Mouse (Mus musculus): ENCODE measurements at regions not wholly inside any gene's neighbourhood (a gene's known extent, or its start where the extent isn't known, plus 50 kb on each side); places are given as distances from the start of the nearest gene placed in this dataset.

DNA sequence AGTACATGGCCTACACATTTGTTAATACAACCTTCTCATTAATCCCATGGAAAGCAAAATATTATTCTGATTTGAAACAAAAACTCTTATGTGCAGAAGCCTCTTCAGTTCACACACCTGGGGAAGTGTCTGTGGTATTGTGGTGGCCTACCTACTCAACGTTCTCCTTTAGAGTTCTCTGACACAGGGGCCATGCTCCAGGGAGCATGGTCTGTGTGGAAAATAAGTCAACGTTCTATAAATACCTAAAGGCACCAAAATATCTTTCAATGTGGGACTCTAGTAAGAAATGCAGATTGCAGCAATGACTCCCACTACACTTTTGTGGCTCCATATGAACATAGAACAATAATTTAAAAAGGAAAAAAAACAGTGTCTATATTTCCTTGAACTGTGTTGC is 489.0 kb upstream of the A1bg start:
- no peak for DNase-seq (ENCODE audit: low read depth, low spot score)

DNA sequence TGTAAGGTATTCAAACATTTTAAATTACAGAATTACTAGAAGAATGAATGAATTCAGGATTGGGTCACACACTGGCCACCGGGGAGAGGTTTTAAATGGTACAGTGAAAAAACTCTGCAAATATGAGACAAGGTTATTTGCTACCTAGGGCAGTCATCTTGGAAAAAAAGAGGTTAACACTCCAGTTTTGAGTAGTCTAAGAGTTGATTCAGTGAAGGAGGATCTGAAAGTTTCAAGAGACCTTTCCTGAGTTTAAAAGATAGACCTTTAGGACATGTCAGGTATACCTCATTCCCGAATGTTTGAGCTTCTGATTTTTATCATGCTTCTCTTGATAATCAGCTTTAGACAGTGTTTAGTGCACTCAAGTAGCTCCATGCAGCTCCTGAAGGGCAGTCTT is 488.0 kb upstream of the A1bg start:
- DNase-seq (ENCODE audit: low read depth, low spot score) = no peak

DNA sequence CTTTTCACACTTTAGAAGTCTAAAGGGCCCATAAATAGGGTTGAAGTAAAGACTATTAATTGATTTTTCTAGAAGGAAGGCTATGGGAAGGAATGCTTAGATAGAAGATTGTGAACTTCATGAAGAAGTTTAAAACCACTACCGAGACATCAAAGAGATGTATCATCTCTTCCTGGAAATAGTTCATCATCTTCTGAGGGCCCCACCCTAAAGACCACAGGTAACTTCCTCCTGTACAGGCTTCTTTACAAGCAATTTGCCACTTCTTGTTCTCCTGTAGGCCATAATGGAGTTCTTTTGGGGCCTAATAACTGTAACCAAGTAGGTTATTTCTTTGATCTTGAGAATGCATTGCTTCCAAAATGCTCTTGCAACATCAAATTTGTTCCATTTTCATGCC is 485.8 kb upstream of the A1bg start:
- DNase-seq (ENCODE audit: low read depth, low spot score) = no peak

DNA sequence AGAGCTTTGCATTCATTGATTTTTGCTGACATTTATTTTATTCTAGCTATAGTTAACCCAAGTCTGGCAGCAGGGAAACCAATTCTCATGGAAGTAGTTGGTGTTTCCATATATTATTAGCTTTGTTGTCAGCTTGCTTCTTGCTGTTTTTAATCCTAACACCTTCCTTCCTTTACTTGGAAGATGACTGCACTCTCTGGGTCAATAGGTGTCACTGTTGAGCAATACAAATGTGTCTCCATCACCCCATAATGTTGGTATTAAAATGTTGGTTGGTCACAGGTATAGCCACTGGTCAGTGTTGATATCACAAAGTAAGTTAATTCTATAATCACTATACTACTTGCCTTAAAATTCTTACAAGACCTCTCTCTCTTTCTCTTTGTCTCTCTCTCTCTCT is 477.9 kb upstream of the A1bg start:
- DNase-seq (ENCODE audit: low read depth, low spot score) = no peak

DNA sequence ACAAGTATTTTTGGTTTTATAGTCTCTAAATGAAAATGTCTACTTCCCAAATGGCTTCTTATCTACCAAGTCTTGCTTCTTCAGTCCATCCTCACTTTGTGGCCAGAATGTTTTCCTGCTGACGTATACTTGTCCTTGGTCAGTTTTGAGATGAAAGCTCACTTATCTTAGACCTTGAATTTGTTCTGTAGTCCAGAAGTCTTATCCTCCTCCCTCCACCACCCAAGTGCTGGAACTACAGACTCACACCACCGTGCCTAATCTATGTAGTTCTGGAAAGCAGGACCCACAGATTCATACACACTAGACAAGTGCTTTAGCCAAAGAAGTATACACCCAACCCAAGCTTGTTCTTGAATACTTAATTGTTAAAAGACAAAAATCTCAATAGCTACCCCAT is 477.2 kb upstream of the A1bg start:
- DNase-seq (ENCODE audit: low read depth, low spot score) = no peak

DNA sequence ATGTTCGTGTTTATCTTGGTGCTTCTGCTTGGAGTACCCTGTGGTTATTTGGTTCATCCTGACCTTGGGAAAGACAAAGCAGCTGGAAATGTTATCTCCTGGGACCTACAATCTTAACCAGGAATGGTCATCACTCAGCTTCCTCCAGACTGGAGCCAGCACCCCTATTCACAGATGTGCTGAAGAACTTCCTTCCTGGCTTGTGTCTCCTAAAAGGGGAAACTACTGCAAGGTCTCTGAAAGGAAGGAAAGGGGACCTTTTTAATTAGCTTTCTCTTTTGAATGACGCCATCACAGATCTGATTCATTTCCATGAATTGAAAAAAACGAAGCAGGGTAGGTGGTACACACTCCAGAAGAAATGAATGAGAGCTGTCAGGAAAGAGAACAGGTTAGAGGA is 476.0 kb upstream of the A1bg start:
- DNase-seq (ENCODE audit: low read depth, low spot score) = no peak

DNA sequence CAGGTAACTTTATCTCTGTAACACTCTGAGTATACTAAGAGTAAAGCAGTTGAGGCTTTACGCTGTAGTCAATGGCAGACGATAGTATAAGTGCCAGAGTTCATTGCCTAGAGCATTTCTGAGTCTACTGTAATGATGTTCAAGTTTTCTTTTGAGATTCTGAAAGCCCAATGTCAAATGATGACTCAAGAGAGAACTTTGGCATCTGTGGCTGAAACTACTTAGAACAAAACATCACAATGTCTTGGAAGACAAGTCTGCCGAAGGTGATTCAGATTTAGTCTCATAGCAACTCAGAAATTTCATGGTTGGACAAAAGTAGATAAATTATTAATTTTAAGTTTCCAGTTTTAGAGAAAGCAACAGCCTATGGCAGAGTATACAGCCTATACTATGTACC is 474.2 kb upstream of the A1bg start:
- DNase-seq (ENCODE audit: low read depth, low spot score) = no peak

DNA sequence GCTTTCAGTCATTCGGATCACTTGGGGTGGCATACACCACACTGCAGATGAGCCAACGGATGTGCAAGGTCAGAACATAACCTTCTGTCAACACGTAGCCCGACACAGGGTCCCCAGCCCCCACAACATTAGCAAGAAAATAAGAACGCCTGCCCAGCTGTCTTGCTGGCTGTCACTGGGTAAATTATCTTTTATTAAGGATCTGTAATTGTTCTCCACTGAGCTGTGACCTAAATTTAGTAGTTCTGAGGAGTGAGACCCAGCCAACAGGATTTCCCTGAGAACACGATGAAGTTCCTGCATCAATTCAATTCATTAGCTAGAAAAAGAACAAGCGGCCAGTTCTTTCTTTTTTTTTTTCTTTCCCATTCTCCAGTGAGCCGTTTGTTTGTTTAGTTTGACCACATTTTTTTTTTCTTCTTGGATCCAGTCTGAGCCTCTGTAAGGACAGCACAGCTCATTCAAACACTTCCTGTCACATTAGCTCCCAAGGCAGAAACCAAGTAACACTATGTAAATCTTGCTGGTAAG is 472.5 kb upstream of the A1bg start:
- DNase-seq (ENCODE audit: low read depth, low spot score) = peak; percentile 11

DNA sequence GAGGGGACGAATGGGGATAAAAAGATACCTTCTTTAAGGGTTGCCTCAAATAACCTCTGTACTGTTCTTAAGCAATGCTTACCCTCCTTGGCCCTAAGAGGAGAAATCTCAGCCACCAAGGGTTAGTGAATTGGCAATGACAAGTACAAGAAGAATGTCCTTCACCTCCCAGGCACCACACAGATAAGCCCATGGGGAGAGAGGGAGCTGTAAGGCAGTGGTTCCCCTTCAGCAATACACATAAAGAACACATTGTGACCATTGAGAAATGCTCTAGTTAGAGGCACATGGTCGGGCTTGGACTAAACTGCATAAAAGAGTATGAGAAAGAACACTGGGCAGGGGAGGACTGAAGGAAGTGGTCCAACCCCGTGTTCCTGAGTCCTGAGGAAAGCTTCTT is 457.9 kb upstream of the A1bg start:
- DNase-seq (ENCODE audit: low read depth, low spot score) = no peak

DNA sequence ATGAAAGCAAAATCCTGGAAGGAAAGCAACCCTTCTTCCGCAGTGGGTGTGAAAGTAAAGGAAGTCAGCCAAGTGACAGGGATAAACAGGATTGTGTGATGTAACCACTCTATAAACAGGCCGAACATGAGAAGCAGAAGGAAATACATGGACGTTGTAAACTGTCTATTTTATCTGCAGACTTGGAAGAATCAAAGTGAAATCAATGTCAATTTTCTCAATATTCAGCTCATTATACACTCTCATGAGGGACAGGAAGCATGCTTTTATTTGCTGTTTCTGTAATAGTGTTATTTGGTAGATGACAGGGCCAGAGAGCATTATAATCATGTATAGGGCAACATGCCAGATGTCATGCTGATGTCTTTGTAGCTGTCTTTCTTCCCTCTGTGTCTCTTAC is 443.5 kb upstream of the A1bg start:
- DNase-seq (ENCODE audit: low read depth, low spot score) = no peak

DNA sequence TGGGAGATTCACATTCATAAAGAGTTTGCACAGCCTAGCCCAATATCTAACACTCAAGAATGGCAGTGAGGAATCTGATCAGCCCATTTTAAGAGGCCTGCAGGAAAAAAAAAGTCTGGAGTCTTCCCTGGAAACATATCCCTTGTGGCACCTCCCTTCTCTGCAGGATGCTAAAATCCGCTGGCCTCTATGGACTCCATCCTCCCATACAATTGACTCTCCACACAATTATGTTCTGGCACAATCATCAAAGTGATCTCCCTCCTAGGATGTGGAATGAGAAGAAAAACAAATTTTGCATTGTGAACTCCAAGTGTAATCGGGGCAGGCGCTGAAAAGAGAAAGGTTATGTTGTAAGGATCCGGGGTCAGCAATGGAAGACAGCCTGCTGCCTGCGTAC is 442.7 kb upstream of the A1bg start:
- no peak for DNase-seq (ENCODE audit: low read depth, low spot score)

DNA sequence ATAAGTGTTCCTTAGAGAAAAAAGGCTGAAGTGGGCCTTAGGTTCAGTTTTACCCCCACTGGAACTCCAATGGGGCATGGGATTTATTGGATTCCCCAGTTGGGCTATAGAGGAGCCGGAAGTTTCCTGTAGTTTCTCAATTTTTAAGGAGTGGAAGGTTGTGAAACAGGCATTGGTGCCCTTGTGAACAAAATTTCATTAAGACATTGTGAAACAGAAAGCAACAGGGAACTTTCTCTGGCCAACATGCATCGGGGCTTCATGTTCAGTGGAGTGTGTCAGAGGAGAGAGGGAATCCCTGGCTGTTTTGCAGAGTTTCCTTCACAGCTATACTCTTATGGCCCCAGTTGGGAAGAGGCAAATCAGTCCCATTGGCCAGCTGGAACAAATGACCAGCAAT is 441.6 kb upstream of the A1bg start:
- no peak for DNase-seq (ENCODE audit: low read depth, low spot score)

DNA sequence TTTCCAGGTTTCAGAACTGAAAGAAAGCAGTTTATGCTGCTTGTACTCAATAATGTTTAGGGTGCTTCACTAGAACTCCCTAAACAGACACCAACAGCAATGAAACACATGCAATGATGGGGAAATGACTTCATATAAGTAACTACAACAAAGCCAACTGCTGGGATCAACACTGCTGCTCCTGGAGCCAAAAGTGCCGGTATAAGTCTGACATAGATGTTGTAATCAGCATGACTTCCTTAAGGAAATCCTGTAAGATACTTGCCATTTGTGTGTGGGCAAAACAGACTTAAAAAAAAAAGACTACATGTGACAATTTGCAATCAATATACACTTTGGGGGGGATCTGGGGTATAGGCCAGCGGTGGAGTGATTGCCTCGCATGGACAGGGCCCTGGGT is 438.4 kb upstream of the A1bg start:
- DNase-seq (ENCODE audit: low read depth, low spot score) = no peak

DNA sequence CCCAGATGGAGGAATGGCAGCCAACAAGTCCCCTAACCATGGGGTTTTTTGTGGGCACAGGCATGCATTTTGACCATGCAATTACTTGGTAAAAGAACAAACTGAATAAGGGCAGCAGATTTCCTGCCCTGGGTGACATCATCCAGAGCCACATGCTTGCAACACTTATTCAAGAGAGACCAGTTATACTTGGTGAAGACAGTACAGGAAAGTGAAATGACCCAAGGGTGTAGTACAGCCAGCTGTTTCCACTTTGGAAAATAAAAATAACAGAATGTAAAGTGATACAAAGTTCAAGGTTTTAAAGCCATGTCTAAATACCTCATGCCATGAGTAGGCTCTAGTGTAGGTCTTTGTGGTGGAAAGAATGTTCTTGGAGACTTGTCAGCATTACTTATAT is 432.5 kb upstream of the A1bg start:
- DNase-seq (ENCODE audit: low read depth, low spot score) = no peak

DNA sequence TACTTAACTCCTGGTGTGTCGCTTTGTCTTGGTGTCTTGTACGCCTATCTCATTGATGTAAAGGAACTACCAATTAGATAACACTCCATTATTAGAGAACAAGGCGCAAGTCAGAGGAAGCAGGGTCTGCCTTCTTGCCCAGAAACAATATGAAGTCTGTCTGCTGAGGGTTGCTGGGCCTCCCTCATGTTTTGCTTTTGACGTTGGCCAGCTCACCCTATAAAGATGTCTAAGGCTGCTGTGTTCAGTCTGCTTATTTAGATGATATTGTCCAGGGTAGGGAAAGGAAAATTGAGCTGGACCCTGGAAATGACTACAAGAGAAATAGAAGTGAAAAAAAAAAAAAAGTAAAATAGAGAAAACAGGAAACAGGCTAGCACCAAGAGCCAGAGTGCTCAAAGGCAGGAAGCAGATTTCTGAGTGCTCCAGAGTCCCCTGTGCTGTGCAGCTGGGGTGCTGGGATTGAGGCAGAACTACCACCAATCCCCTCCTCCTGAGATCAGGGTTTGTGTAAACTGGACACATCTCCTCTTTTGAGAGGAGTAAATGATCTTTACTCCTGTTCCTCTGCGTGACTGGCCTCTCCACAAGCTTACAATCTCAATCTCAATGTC is 429.0 kb upstream of the A1bg start:
- DNase-seq (ENCODE audit: low read depth, low spot score) = peak; percentile 48

DNA sequence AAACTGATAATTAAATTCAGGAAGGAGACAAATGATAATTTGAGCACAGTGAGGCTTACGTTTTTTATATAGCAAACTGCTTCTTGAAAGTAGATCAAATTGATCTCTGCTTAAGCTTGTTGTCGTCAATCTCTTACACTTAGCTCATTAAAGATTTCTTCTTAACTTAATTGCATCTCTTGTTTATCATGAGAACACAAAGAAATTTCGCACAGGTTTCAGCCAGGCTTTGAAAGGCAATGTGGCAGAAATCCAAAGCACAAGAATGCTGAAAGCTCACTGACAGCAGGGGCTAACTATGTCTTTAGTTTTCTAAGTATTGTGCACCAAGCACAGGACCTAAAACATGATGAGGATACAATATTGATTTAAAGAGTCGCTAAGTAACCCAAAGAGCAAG is 422.3 kb upstream of the A1bg start:
- no peak for DNase-seq (ENCODE audit: low read depth, low spot score)

DNA sequence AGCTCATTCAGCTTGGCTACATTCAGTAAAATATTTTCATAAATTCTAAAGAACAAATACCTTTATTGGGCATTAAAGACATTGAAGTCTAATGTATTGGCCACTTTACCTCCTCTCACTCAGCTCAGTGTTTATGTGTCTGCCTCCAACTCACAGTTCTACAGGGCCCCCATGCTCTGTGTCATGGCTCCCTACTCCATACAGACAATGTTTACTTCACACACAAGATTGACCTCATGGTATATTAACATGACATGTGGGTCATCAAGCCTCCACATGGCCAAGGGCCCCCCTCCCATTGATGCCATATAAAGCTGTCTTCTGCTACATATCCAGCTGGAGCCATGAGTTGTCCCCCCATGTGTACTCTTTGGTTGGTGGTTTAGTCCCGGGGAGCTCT is 419.8 kb upstream of the A1bg start:
- no peak for DNase-seq (ENCODE audit: low read depth, low spot score)

DNA sequence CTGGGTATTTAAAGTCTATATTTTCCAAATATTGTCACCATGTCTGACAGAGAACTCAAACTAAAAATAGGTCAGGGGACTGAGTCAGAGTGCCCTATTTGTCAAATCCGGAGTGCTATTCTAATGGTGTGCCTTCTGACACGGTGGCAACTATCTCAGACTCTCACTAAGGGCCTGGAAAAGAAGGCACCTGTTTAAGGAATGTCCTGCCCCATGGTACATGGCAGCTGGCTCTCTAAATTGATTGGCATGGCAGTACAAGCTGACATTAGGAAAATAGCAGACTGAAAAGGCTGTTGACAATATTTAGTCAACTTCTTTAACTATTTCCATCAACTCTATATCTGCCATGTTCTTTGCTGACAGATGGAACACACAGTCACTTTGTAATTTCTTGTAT is 405.1 kb upstream of the A1bg start:
- DNase-seq (ENCODE audit: low read depth, low spot score) = no peak

DNA sequence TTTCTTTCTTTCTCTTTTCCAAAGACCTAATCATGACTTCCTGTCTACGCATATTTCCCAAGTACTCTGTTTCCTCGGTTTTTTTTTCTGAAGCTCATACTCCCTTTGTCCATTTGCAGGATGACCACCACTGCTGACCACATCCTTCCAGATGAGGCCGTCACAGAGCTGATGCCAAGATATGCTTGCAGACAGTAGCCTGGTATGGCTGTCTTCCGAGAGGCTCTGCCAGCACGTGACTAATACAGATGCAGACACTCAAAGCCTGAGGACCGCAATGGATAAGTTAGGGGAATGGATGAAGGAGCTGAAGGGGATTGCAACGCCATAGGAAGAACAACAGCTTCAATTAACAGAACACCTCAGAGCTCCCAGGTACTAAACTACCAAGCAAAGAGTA is 399.4 kb upstream of the A1bg start:
- DNase-seq (ENCODE audit: low read depth, low spot score) = no peak

DNA sequence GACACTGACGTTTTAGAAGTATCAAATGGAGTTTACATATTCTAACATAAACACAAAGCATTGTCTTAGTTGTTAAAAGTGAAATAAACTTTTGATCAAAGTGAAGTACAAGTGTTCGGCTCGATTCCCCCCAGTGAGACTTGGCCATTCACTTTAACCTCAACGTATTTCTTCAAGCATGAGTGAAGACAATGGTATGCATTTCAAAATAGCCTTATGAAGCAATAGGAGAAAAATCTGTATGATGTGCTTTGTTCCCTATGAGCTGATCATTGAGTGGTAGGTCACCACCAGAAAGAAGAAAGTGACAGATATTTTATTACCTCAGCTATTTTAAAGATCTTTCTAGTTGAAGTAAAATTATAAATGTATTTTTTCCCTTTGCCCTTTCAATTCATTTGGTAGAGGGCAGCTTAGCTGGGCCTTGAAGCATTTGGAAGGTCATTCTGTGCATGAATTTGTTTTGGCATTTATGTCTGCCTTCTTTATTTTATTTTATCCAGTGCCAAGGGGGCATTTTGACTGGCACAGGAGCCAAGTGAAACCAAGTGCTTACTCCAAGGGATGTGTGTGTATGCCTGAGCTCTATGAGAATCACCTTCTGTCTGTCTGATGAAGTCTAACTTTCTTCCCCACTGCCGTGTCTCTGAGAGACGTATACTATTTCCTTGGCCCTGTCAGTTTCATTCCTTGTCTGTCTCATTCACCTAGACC is 386.8 kb upstream of the A1bg start:
- DNase-seq (ENCODE audit: low read depth, low spot score) = no peak

DNA sequence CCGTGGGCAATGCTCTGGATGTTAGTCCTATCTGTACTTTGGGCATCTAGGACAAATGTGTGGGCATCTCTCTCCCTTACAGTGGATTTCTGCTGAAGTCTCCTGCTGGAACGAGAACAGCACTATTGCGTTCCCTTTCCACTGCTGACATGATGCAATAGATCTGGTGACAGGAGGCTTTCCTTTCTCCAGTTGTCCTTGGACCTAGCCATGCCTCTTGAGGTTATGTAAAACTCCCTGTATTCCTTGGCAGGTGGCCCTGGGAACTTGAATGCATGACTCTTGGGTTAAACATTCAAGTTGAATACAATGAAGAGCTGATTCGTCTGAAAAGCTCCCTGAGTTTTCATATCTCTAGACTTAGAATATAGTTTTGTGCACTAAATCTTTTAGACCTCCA is 386.1 kb upstream of the A1bg start:
- DNase-seq (ENCODE audit: low read depth, low spot score) = no peak

DNA sequence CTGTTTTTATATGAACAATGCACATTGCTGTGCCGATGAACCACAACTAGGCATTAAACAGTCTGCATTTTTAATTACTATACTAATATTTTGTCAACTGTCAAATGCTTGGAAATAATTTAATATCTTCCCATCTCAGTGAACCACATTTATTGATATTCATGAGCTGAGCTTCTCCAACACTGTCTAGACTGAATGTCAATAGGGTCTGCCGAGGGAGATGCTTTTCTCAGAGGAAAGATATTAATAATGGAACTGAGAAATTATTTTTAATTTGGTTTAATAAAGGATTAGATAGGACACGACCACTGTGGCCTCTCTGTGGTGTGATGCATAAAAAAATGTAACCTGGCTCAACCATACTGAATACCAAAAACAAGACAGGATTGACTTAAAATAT is 381.7 kb upstream of the A1bg start:
- DNase-seq (ENCODE audit: low read depth, low spot score) = no peak

DNA sequence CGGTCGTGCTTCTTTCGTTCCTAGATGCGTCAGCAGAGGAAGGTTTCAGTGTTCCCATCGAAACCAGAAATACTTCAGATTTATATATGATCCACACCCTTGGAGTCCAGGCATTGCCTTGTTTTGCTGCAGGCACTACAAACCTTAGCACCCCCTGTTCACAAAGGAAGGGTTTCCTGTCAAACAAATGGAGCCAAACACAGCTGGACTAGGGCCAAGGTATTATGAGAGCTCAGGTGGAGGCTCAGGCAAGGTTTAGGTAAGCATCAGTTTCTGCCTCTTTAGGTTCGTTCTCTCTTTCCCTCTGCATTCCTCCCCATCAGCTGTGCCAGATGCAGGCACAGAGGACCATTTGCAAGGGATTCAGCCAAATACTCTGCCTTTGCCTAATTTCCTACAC is 377.0 kb upstream of the A1bg start:
- DNase-seq (ENCODE audit: low read depth, low spot score) = no peak

Data from forelimb bud, embryonic 11.5 days (tissue).